In the genomic region with DNA sequence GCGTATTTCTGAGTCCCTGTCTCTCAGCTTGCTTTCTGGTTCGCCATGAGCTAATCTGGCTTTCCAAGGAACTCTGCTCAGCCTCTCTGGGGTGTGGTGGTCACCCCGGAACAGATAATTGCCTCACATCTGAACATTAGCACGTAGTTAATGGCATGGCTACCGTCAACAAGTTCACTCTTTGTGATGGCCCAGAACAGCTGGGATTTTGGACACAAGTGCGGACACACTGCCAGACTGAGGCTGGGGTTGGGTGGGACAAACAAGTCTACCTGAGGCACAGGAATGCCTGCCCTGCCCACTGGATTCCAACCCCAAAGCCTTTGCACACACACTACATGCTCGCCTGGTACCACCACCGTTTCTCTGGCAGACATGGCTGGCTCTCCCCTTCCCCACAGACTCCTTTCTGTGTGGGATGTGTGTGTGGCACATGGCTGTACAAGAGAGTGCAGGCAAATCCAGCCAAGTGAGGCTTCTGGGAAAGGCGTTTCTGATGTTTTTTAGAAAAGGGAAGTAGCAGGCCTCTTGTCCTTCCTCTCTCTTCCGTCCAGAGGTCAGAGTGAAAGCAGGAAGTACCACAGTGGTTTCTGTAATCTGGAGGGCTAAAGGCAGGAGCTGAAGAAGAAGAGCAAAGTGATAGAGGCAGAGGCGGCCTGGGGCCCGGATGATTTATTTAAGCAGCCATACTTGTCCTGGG, we compare ENCODE assay signal across 12 mouse cellular contexts.
DNase-seq lines count a peak whose midpoint lies in the region; ATAC-seq and TF ChIP-seq lines count a peak whose summit lies in the region.
"Had no signal": no experiment of that assay in that cellular context is flagged by ENCODE, and none has a peak within 500 bp of the region (broad histone marks: within the 10 kb centered on the region; RNA-seq: fewer than 3 reads in every experiment).

No protein-coding gene starts in this region.

- peak in 1 of 2 experiments; percentile 44; a peak in 1 of 4 replicates for TF ChIP-seq POLR2A in MEL (IDR thresholded peaks at IDR 0.05; ENCODE audit: control insufficient read depth in 1 of 2, insufficient read depth in 1 of 2, low read depth in 1 of 2, low read length in 2 of 2, poor library complexity in 1 of 2)

- TF ChIP-seq EP300 in MEL (IDR thresholded peaks at IDR 0.05; ENCODE audit: low read depth in 1 of 2, low read length in 2 of 2), result peak; percentile 39 to 73; a peak in 3 of 4 replicates

- no peak overlapping the region for H3K4me2 ChIP-seq in liver, embryonic 12.5 days
- no peak overlapping the region for H3K4me2 ChIP-seq in intestine, postnatal 0 days (replicated peaks; ENCODE audit: low read depth)

- TF ChIP-seq CTCF in MEL (IDR thresholded peaks at IDR 0.05 in 2 of 3, conservative IDR thresholded peaks at IDR 0.05 in 1 of 3; ENCODE audit: control insufficient read depth in 1 of 3, insufficient read depth in 1 of 3, low read depth in 2 of 3, low read length in 3 of 3, poor library complexity in 1 of 3, severe bottlenecking in 1 of 3), result no peak
- TF ChIP-seq CTCF in intestine, postnatal 0 days (IDR thresholded peaks at IDR 0.05; ENCODE audit: low read depth), result no peak

- 50% methylated on average over 12 of the region's 12 CpGs for WGBS in liver, embryonic 12.5 days (ENCODE audit: insufficient replicate concordance)
- 51% methylated on average over 12 of the region's 12 CpGs for WGBS in intestine, postnatal 0 days

- H3K9ac ChIP-seq in liver, embryonic 12.5 days, result no peak overlapping the region
- peak overlapping the region; percentile 38 for H3K9ac ChIP-seq in MEL (ENCODE audit: control insufficient read depth, low read depth, low read length, poor library complexity, severe bottlenecking)
- no peak overlapping the region for H3K9ac ChIP-seq in intestine, postnatal 0 days (ENCODE audit: low read depth, low read length)

- H3K4me3 ChIP-seq in liver, embryonic 12.5 days, result no peak overlapping the region
- H3K4me3 ChIP-seq in MEL (ENCODE audit: control insufficient read depth in 1 of 2, insufficient read depth in 1 of 2, low read depth in 2 of 2, low read length in 2 of 2), result peak overlapping the region in 1 of 2 experiments; percentile 10; a peak in 1 of 4 replicates
- H3K4me3 ChIP-seq in intestine, postnatal 0 days (ENCODE audit: low read depth, low read length), result no peak overlapping the region
- H3K4me3 ChIP-seq: erythroblast, embryonic 14.5 days had no signal

- no peaks in the 10 kb centered on the region for H3K36me3 ChIP-seq in liver, embryonic 12.5 days
- peaks cover 0 to 10% of the 10 kb centered on the region in 2 experiments; a peak in 2 of 4 replicates for H3K36me3 ChIP-seq in MEL (ENCODE audit: control insufficient read depth in 1 of 2, insufficient read depth in 2 of 2, low read length in 2 of 2)
- no peaks in the 10 kb centered on the region for H3K36me3 ChIP-seq in intestine, postnatal 0 days (ENCODE audit: control insufficient read depth, insufficient read depth)

- DNase-seq in liver, result no peak
- DNase-seq in MEL (ENCODE audit: low read depth, low spot score), result peak; percentile 86
- DNase-seq in ovary, postnatal 10 days (ENCODE audit: low spot score), result no peak
- DNase-seq in cerebellum, adult 11 months, result no peak
- DNase-seq in left cerebral cortex, adult 18-20 months (ENCODE audit: low spot score in 2 of 2), result no peak
- DNase-seq: adrenal gland, postnatal 14 days; cerebellum, postnatal 14 days; heart, postnatal 36 days had no signal

- TF ChIP-seq RAD21 in MEL (IDR thresholded peaks at IDR 0.05; ENCODE audit: low read depth, low read length), result no peak

- no peaks in the 10 kb centered on the region for H3K9me3 ChIP-seq in liver, embryonic 12.5 days (replicated peaks)
- H3K9me3 ChIP-seq in MEL (replicated peaks; ENCODE audit: insufficient read depth, low read length), result no peaks in the 10 kb centered on the region
- no peaks in the 10 kb centered on the region for H3K9me3 ChIP-seq in intestine, postnatal 0 days (ENCODE audit: control insufficient read depth)

- H3K27ac ChIP-seq in liver, embryonic 12.5 days, result peak overlapping the region; percentile 28; the same call in 1 of the 2 replicates
- H3K27ac ChIP-seq in MEL (ENCODE audit: control insufficient read depth, low read depth, low read length), result no peak overlapping the region; the same call in 1 of the 2 replicates
- H3K27ac ChIP-seq in intestine, postnatal 0 days (ENCODE audit: low read depth, low read length), result peak overlapping the region; percentile 66

- H3K4me1 ChIP-seq in liver, embryonic 12.5 days, result peaks cover 20% of the 10 kb centered on the region
- H3K4me1 ChIP-seq in MEL (ENCODE audit: control insufficient read depth in 1 of 2, insufficient read depth in 2 of 2, low read length in 2 of 2), result peaks cover 0 to 14% of the 10 kb centered on the region in 2 experiments; a peak in 2 of 4 replicates
- peaks cover 10% of the 10 kb centered on the region for H3K4me1 ChIP-seq in intestine, postnatal 0 days (replicated peaks; ENCODE audit: control insufficient read depth, insufficient read depth, low read length)

- ATAC-seq in liver, embryonic 12.5 days, result no peak
- ATAC-seq in intestine, postnatal 0 days, result no peak
- ATAC-seq in neutrophil, adult 5-6 weeks (ENCODE audit: extremely low read depth, insufficient number of reproducible peaks, low FRiP score, poor library complexity, severe bottlenecking), result peak; percentile 82

- no peaks in the 10 kb centered on the region for H3K79me2 ChIP-seq in MEL (ENCODE audit: control insufficient read depth, insufficient read depth, low read length, poor library complexity)

- no peaks in the 10 kb centered on the region for H3K27me3 ChIP-seq in liver, embryonic 12.5 days (replicated peaks)
- H3K27me3 ChIP-seq in MEL (ENCODE audit: control insufficient read depth in 1 of 2, insufficient read depth in 2 of 2, low read length in 2 of 2), result no peaks in the 10 kb centered on the region
- H3K27me3 ChIP-seq in intestine, postnatal 0 days (replicated peaks; ENCODE audit: control insufficient read depth, insufficient read depth, low read length), result no peaks in the 10 kb centered on the region

TF ChIP-seq in MEL, 35 proteins besides CTCF, POLR2A, EP300 and RAD21:
- TF ChIP-seq GATA1 (IDR thresholded peaks at IDR 0.05; ENCODE audit: low read depth, low read length) (0 out of 2 replicates have a peak, but pooled peaks have one; percentile 10), NELFE (IDR thresholded peaks at IDR 0.05; ENCODE audit: low read depth, low read length) (no peak), HCFC1 (IDR thresholded peaks at IDR 0.05; ENCODE audit: low read depth, low read length) (peak; percentile 46; the same call in 1 of the 2 replicates), RCOR1 (IDR thresholded peaks at IDR 0.05; ENCODE audit: low read depth, low read length) (peak; percentile 58; the same call in 1 of the 2 replicates), ELF1 (IDR thresholded peaks at IDR 0.05; ENCODE audit: low read depth, low read length) (peak; percentile 72), ZMIZ1 (IDR thresholded peaks at IDR 0.05; ENCODE audit: low read depth, low read length) (no peak), ETS1 (IDR thresholded peaks at IDR 0.05; ENCODE audit: low read depth, low read length) (no peak)
